Mouse (Mus musculus): ENCODE results near the gene Cplx2.

Gene Cplx2

GRCm38 (mm10) chr13:54403224-54404070 is 32.3 kb downstream of the Cplx2 start:
- no peak for DNase-seq (ENCODE audit: low spot score)

DNA sequence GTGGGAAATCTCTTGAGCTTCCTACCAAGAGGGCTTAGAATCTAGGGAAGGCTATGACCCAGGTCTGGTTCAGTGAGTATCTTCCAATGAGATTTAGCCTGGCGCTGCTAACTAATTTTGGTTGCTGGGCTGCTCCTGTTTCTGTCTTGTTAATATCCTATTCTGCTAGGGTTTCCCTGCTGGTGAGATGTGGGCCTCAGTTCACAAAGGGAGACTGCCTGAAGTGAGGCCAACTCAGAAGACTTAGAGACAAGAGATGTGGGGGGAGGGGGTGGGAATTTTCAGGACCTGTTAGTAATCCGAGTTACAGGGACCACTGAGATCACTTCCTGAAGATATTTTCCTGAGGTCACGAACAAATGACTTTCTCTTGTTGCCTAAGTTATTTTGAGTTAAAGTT is 33.1 kb downstream of the Cplx2 start:
- DNase-seq (ENCODE audit: low spot score) = no peak

DNA sequence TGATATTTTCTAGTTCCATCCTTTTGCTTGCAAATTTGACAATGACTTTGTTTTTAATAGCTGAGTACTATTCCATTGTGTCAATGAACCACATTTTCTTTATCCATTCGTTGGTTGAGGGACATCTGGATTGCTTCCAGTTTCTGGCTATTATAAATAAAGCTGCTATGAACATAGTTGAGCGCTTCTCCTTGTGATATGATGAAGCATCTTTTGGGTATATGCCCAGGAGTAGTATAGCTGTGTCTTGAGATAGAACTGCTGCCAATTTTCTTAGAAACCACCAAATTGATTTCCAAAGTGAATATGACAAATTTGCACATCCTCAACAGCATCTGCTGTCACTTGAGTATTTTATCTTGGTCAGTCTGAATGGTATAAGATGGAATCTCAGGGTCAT is 34.7 kb downstream of the Cplx2 start:
- no peak for DNase-seq (ENCODE audit: low spot score)

- no peak for DNase-seq (ENCODE audit: low spot score)
Measured at GRCm38 (mm10) chr13:54411656-54412055, 40.5 kb downstream of the Cplx2 start.

DNA sequence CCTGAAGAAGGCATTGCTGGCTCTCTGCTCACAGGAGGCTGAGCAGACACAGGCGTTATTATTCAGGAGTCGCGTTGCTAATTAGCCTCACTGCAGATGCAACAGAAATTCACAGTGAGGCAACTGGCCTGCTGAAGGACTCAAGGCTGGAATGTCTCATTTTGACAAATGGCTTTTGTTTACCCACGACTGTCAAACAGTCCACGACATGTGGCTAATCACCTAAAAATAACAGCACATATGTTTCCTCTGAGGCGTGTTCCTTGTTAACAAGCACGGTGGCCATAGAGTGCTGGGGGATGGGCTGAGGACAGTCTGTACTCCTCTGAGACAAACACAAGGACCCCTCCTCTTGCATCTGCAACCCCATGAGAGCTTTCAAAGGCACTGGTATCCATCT is 41.1 kb downstream of the Cplx2 start:
- DNase-seq (ENCODE audit: low spot score) = no peak

- DNase-seq (ENCODE audit: low spot score) = no peak
Measured at GRCm38 (mm10) chr13:54412721-54413120, 41.6 kb downstream of the Cplx2 start.

- no peak for DNase-seq (ENCODE audit: low spot score)
Measured at GRCm38 (mm10) chr13:54415059-54415458, 43.9 kb downstream of the Cplx2 start.

GRCm38 (mm10) chr13:54418781-54419327 is 47.7 kb downstream of the Cplx2 start:
- no peak for DNase-seq (ENCODE audit: low spot score)

DNA sequence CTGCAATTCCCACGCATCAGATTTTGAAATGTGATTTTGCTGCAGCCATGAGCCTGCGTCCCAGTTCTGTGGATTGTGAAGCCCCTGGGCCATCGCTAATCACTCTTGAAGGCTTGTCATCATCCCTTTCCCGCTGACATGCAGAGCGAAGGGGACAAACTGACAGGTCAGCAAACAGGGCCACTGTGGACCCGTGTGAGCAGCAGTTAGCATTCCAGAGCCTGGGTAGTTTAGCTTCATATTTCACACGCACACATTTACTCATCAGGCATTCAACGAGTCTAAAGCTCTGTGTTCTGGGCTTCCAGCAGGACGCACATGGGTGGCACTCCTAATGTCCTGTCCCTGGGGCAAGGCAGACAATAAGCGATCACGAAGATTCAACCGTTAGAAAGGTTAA is 49.1 kb downstream of the Cplx2 start:
- no peak for DNase-seq (ENCODE audit: low spot score)

DNA sequence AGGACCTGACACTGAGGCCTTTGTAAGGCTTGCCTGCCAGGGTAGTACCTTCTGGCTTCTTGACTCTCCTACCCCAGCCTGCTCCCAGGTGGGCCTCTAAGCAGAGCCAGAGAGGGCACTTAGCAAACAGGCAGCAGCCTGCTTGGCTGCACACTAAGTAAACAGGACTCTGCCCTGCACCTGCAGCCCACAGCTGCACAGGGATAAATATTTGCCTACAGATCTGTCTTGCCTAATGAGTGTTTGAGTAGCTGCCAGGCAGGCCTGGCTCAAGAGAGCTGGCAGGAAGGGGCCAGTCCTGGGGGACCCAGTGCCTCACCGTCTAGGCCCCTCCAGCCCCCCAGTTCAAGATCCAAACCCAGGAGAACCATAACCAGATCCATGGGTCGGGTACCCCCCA is 54.1 kb downstream of the Cplx2 start:
- no peak for DNase-seq (ENCODE audit: low spot score)

DNA sequence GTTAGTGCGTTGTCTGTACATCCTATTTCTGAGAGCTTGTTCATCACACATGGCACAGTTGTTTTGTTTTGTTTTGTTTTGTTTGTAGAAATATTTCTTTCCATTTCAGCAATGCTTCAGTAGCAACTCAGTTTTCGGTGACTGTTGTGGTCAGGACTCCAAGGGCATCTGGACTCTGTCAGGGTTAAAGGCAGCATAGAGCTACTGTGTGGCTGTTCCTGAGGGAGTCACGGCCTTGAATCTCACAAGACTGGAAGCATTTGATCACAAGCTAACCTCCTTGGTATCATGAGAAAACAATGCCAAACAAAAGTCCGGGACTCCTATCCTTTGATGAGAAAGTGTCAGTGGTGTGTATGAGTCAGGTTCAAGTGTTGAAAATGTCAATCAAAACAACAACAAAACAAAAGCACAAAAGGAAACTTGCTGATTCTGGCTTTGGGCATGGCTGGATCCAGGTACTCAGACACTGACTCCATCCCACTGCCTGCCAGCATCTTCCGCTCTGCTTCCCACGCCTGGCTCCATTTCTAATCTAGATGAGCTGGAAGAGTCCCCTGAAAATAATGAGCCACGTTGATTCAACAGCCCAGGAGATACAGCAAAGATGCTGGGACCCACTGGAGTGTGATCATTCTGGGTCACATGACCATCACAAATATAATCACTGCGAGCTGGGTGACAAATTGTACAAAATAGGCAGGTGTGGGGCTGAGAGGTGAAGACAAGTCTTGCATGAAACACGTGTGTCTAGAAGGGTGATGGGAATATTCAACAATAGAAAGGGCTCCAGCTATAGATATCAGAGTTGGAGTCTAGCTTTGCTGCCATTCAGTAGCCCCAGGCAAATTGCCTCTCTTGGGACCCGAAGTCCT is 55.9 kb downstream of the Cplx2 start:
- no peak for DNase-seq (ENCODE audit: low spot score)

- no peak for DNase-seq (ENCODE audit: low spot score)
Measured at GRCm38 (mm10) chr13:54428771-54429170, 57.6 kb downstream of the Cplx2 start.

DNA sequence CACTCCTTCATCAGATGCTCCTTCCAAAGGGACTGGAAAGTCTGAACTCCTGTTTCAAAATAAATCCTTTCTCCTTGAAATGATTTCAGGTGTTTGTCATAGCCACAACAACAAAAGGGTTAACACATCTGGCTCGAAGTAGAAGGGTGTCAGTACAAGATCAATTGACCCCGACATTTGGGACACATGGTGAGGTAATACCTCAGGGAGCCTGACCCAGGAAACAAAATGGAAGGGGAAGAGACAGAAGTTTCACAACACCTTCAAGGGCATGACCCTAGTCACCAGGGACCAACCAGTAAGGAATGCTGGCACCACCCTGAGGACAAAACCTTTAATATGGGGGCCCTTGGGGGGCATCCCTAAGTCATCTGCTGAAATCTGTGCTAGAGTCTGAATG is 58.9 kb downstream of the Cplx2 start:
- no peak for DNase-seq (ENCODE audit: low spot score)

GRCm38 (mm10) chr13:54431161-54431560 is 60.0 kb downstream of the Cplx2 start:
- DNase-seq (ENCODE audit: low spot score) = no peak
